Mouse (Mus musculus) yolk sac, embryonic 10.5 days (tissue): ENCODE measurements at regions not wholly inside any gene's neighbourhood (a gene's known extent, or its start where the extent isn't known, plus 50 kb on each side); places are given as distances from the start of the nearest gene placed in this dataset.

Experiments used
- DNase-seq: peaks from one replicate; pipeline ENCODE4 v3.0.0-alpha.2; 2017; ENCODE audit warnings: low spot score

GRCm38 (mm10) chr10:8995097-8995496, 109.2 kb upstream of the Sash1 start:
- no peak for DNase-seq

- DNase-seq: no peak
Measured at GRCm38 (mm10) chr10:8986339-8986738, 100.5 kb upstream of the Sash1 start.

DNA sequence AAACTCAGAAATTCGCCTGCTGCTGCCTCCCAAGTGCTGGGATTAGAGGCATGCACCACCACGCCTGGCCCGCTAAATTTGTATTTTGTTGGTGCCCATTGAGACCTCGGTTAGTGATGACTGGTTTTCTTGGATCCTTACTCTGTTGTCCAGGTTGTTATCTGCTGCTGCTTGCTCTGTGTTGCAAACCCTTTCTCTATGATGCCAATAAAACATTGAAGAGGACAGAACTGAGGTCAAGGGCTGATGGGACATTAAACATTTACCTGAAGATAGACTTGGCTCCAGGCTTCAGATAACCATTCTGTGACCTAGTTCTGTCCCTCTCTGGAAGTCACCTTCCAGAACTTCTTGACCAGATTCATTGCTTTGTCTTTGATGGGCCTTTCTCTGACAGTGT, 97.5 kb upstream of the Sash1 start:
- DNase-seq: no peak

DNA sequence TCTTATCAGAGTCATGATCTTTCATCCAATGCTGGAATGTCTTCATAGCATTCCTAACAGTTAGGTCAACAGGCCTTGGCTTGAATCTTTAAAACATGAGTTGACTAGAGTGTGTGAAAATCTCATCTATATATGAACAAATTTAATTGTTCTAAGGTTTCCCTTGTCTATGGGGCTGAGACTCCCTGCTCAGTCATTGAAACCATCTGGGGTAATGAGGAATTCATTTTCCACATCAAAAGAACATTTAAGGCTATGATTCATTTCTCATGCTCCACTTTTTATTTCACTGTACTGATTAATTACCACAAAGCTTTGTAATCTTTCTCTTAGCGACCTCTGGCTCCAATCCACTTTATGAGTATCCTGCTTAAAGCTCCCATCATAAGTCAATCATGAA, 94.7 kb upstream of the Sash1 start:
- DNase-seq: no peak

DNA sequence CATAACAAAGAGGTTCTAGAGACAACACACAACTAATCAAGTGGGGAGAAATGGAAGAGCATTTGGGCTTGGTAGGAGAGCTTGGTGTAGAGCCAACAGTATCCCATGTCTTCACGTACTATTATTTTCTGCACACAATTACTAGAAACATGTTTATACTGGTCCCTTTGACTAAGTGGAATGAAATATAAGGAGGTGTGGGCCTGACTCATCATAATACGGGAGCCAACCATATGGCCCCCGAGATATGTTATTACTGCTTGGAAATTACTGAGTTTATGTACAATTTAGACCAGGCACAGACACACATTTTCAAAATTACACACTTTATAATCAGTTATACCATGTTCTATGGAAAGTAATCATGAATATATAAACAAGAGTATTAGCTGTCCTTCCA, 92.7 kb upstream of the Sash1 start:
- no peak for DNase-seq

GRCm38 (mm10) chr10:8973934-8974333, 88.1 kb upstream of the Sash1 start:
- no peak for DNase-seq

DNA sequence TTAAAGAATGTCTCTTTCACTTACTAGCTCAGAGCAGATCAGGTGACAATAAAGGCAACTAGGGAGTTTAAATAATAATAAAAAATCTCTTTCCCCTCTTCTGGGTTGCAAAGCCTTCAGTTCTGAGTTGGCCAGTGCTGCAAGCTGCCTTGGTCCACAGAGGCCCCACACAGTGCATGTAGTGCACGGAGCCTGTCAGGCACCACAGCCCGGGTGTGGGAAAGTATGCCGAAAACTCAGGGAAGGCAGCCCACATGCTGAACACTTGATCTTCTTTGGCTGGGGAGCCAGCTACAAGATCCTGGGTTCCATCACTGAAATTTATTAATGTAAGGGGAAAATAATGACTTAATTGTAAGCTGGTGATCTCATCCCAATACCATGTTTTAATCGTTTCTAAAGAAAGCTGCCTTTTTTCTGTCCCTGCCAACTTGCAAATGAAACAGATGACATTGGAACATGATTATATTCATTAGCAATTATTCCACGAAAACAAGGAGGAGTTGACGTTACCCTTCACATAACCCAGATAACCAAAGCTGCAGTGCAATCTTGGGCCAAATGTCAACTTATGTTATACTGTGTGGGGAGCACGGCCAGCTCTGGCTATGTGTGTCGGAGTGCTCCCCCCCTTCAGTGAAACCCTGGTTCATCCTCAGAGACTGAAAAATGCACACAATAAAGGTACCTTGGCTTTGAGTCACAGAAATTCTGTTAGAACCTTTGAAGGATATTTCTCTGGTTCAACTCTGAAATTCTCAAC, 87.1 kb upstream of the Sash1 start:
- DNase-seq: no peak

DNA sequence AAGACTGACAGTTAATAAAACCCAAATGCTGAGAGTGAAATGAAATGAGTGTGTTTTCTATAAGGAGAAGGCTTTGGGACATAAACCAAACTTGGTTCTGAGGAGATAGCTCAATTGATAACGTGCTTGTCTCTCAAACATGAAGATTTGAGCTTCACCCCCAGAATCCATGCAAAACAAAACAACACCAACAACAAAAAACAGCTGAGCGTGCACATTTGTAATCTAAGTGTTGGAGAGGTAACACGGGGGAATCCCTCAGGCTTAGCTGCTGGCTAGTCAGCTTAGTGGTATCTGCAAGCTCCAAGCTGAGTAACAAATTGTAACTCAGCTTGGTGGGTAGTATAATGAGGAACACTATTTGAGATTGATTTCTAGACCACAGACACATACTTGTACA, 84.9 kb upstream of the Sash1 start:
- no peak for DNase-seq

GRCm38 (mm10) chr10:8969586-8969985, 83.7 kb upstream of the Sash1 start:
- DNase-seq: no peak

- DNase-seq: peak; percentile 58
Measured at GRCm38 (mm10) chr10:8969016-8969415, 83.1 kb upstream of the Sash1 start.

- peak; percentile 74 for DNase-seq
Measured at GRCm38 (mm10) chr10:8968276-8968923, 82.5 kb upstream of the Sash1 start.

GRCm38 (mm10) chr10:8962921-8963320, 77.1 kb upstream of the Sash1 start:
- no peak for DNase-seq

DNA sequence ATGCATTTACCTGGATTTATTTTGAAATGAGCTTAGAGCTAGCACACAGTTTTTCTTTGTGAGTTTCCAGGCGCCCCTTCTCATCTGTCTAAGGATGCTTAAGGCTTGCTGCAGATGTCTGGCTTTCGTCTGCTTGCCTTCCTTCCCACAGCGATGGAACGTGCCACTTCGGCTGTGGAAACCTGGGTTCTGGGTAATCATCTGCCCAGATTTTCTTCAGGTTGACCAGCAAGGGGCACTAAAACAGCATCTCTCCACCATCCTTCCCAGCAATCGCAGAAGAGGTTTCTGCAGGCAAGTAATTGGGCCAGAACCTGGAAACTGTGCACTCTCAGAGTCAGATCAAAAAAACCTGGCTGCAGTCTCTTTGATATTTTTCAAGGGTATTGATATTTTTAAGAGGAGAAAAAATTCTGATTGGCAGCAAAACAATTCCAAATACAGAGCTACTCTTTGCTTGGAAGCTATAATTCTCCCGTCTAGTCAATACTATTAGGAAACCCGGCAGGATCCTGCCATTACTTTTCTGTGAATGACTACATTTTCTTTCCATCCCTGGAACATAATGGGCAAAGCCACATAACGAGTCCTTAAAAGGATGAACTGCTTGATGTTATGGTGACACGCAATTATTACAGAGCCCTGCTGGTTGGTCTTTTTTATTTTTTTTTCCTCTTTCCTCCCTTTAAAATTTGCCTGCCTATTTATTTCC, 75.2 kb upstream of the Sash1 start:
- DNase-seq: peak; percentile 51

DNA sequence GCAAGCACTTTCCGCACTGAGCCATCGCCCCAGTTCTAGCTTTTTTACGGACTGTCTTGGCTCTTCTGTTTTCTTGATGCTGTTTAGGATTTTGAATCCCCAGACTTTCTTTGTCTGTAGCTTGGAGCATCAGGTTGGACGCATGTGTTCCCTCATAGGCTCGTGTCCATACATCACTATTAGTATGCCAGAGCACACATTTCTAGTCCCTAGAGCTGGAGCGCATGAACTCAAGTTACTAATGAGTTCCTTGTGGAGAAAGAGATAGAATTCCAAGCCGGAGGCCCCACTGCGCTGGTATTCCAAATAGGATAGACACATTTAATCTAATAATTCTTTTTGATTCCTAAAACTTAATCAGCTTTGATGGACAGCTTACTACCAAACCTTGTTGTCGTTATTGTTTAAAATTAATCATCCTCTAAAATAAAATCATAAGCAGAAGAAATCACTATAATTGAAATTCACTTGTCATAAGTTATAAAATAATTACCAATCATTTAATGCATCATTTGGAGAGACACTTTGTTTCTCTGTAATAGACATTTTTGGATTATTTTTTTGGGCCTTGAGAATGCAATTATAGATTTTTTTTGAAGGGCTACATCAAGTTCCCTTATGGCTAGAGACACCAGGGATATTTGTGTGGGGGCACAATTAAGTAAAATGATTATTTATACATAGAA, 74.5 kb upstream of the Sash1 start:
- no peak for DNase-seq

GRCm38 (mm10) chr10:8955499-8956211, 69.8 kb upstream of the Sash1 start:
- DNase-seq: no peak

- no peak for DNase-seq
Measured at GRCm38 (mm10) chr10:8954003-8954402, 68.1 kb upstream of the Sash1 start.

- DNase-seq: no peak
Measured at GRCm38 (mm10) chr10:8952922-8953321, 67.1 kb upstream of the Sash1 start.

- no peak for DNase-seq
Measured at GRCm38 (mm10) chr10:8951937-8952336, 66.1 kb upstream of the Sash1 start.

DNA sequence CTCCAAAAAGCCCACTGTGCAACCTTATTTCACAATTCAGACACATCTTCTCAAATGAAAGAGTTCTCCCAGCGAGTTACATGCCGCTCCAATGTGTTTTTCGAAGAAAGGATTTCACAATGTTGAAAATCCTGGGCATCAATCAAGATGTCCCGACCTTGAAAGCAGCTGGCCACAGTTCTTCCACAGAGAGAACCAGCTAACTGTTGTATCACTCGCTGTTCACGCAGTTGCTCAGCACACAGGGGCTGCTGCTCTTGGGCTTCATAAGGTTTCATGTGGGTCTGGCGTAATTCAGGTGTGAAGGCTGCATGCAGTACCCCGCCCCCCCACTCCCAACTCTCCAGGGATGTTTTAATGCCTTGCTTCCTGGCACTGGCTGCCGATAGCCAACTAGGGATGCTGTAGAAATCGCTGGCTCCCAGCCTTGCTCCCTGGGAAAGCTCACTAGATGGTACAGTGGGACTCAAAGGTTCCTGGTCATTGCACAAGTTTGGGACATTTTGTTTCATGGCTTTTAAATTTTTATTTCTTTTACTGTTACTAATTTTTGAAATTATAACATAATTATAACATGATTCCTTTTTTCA, 65.5 kb upstream of the Sash1 start:
- DNase-seq: no peak

- no peak for DNase-seq
Measured at GRCm38 (mm10) chr10:8948227-8948626, 62.4 kb upstream of the Sash1 start.

DNA sequence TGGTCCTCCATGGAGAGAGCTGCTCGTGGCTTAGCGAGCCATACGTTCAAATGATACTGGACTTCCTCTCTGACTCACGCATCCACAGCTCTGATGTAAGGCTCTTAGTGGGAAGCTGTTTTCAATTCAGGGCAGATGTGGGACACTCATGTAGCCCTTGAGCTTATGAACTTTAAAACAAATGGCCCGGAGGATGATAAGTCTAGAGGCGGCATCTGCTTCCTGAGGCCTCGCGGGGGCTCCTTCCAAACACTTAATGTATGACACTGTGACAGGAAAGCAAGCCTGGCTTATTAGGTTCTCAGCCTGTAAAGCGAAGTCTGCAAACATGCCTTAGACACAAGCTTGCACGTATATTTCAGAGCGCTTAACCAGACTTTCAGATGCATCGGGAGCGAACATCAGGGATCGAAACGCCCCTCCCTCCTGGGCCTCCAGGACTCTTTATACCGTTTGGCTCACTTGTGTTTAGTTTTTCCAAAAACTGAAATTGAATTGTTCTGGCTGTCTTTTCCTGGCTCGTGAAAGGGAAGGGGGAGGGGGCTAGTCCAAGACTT, 59.4 kb upstream of the Sash1 start:
- no peak for DNase-seq
